Mouse (Mus musculus) embryonic facial prominence, embryonic 14.5 days (tissue): Measurements from ENCODE around the gene Ubap1. TPM values are rescaled to one million over a fixed set of nuclear protein-coding genes. Genes with fewer than 3 reads are reported as not detected.

Source experiments
- ATAC-seq: fragments of 200-750 bp; cut with Nextera tagmentation; 2 replicates; pipeline ENCODE4 v1.8.0; 2017; ENCODE audit warnings: low read depth, moderate number of reproducible peaks, moderate TSS enrichment
- DNase-seq: peaks from one replicate; pipeline ENCODE4 v3.0.0-alpha.2; 2015; ENCODE audit warnings: low spot score
- H3K27ac ChIP-seq: fragments of 300-500 bp; sonication (generic); replicated peaks from 2 replicates; pipeline ENCODE4 v1.5.1; 2014; ENCODE audit warnings: low read depth, mild to moderate bottlenecking, low read length, moderate library complexity
- H3K27me3 ChIP-seq: fragments of 300-500 bp; sonication (generic); replicated peaks from 2 replicates; pipeline ENCODE4 v1.6.1; 2014; ENCODE audit warnings: low read length; ENCODE audit not compliant: control insufficient read depth, insufficient read depth
- H3K36me3 ChIP-seq: fragments of 300-500 bp; sonication (generic); 2 replicates; pipeline ENCODE4 v1.6.1; 2014; ENCODE audit warnings: low read length, mixed read lengths; ENCODE audit not compliant: control insufficient read depth, insufficient read depth
- H3K4me1 ChIP-seq: fragments of 300-500 bp; sonication (generic); 2 replicates; pipeline ENCODE4 v1.6.1; 2014; ENCODE audit warnings: antibody characterized with exemption, low read length; ENCODE audit not compliant: control insufficient read depth, insufficient read depth
- H3K4me2 ChIP-seq: fragments of 300-500 bp; sonication (generic); 2 replicates; pipeline ENCODE4 v1.6.1; 2014; ENCODE audit warnings: low read depth, mild to moderate bottlenecking, low read length, moderate library complexity, mixed read lengths
- H3K4me3 ChIP-seq: fragments of 300-500 bp; sonication (generic); 2 replicates; pipeline ENCODE4 v1.5.1; 2014; ENCODE audit warnings: low read depth, mild to moderate bottlenecking, low read length
- H3K9ac ChIP-seq: fragments of 300-500 bp; sonication (generic); 2 replicates; pipeline ENCODE4 v1.6.1; 2014; ENCODE audit warnings: low read depth, mild to moderate bottlenecking, low read length, moderate library complexity, mixed read lengths
- H3K9me3 ChIP-seq: fragments of 300-500 bp; sonication (generic); 2 replicates; pipeline ENCODE4 v1.6.1; 2016; ENCODE audit warnings: low read length; ENCODE audit not compliant: control insufficient read depth
- WGBS: fragments of 180-500 bp; shearing (Covaris S2); extraction: QIAGEN DNeasy Blood & Tissue Kit; methylation state at CpG from one replicate; pipeline ENCODE4 v1.1.7; 2014; 5-methylcytosine and 5-hydroxymethylcytosine counted together
- polyA plus RNA-seq: library from polyadenylated mRNA; unstranded; fragments of >200 nt; fragmentation: Nextera tagmentation; extraction: Ambion mirVana; gene quantifications from 2 replicates; pipeline ENCODE4 v1.2.1, GENCODE M21; 2014

Ubap1 gene
- polyA plus RNA-seq, 1 experiment from 2014 or later = 44.8 TPM

GRCm38 (mm10) chr4:41409341-41409740 lies 60.5 kb downstream of the Ubap1 start:
- DNase-seq = no peak
- no peak overlapping the region for H3K9ac ChIP-seq
- no peak overlapping the region for H3K4me2 ChIP-seq
- H3K9me3 ChIP-seq = no peaks in the 10 kb centered on the region
- H3K27ac ChIP-seq = no peak overlapping the region
- no peak overlapping the region for H3K4me3 ChIP-seq
- H3K36me3 ChIP-seq = 0 out of 2 replicates have a peak, but pooled peaks cover 19% of the 10 kb centered on the region
- WGBS = 97% methylated on average over 1 of the region's 1 CpGs
- no peaks in the 10 kb centered on the region for H3K4me1 ChIP-seq
- H3K27me3 ChIP-seq = no peaks in the 10 kb centered on the region
- ATAC-seq = no peak

GRCm38 (mm10) chr4:41416966-41417365 lies 68.2 kb downstream of the Ubap1 start:
- ATAC-seq = no peak
- Histone ChIP-seq H3K9me3 (no peaks in the 10 kb centered on the region), H3K9ac (no peak overlapping the region)

GRCm38 (mm10) chr4:41438931-41439330 lies 90.1 kb downstream of the Ubap1 start:
- Histone ChIP-seq H3K4me1 (no peaks in the 10 kb centered on the region), H3K4me2 (no peak overlapping the region), H3K9ac (no peak overlapping the region), H3K9me3 (no peaks in the 10 kb centered on the region), H3K27me3 (no peaks in the 10 kb centered on the region), H3K36me3 (no peaks in the 10 kb centered on the region), H3K4me3 (no peak overlapping the region), H3K27ac (no peak overlapping the region)
- WGBS = 80% methylated on average over 5 of the region's 5 CpGs
- DNase-seq (no peak), ATAC-seq (no peak)

More at GRCm38 (mm10) chr4:41416966-41417365, 68.2 kb downstream of the Ubap1 start:
- DNase-seq = no peak
- Histone ChIP-seq H3K27me3 (no peaks in the 10 kb centered on the region), H3K36me3 (no peaks in the 10 kb centered on the region), H3K4me1 (no peaks in the 10 kb centered on the region), H3K4me2 (no peak overlapping the region), H3K4me3 (no peak overlapping the region), H3K27ac (no peak overlapping the region)

Other genes with a start within 250 kb of the Ubap1 start
- 24.9 and 29.4 TPM in 2 replicates for gene Nol6, start 224.5 kb upstream of the Ubap1 start, polyA plus RNA-seq
- gene Ube2r2, start 213.3 kb upstream of the Ubap1 start, polyA plus RNA-seq = 83.7 and 90.7 TPM in 2 replicates
- gene Ubap2, start 73.9 kb upstream of the Ubap1 start, polyA plus RNA-seq = 62.4 and 62.7 TPM in 2 replicates
- gene Dcaf12, start 34.1 kb upstream of the Ubap1 start, polyA plus RNA-seq = 50.8 and 51.7 TPM in 2 replicates
- 5.7 and 6.3 TPM in 2 replicates for gene Kif24, start 115.9 kb downstream of the Ubap1 start, polyA plus RNA-seq
- 49.0 and 50.7 TPM in 2 replicates for gene Nudt2, start 116.2 kb downstream of the Ubap1 start, polyA plus RNA-seq
- gene AI464131, start 154.1 kb downstream of the Ubap1 start, polyA plus RNA-seq = 12.5 and 13.7 TPM in 2 replicates
- gene 1110017D15Rik, start 168.3 kb downstream of the Ubap1 start, polyA plus RNA-seq = 6.0 and 16.3 TPM in 2 replicates
- 4.0 and 4.1 TPM in 2 replicates for gene Fam219a, start 220.5 kb downstream of the Ubap1 start, polyA plus RNA-seq
- 1.6 and 3.7 TPM in 2 replicates for gene Dnaic1, start 220.8 kb downstream of the Ubap1 start, polyA plus RNA-seq